Mouse (Mus musculus) midbrain, postnatal 0 days (tissue): ENCODE data around the gene Ndufa13. TPM values are rescaled to one million over a fixed set of nuclear protein-coding genes. Genes with fewer than 3 reads are reported as not detected.
A peak's percentile ranks its signal among the peaks of the same experiment; 100 is the strongest.
"Not testable (repeated sequence)": the region's sequence is repeated elsewhere in the genome, so short reads cannot be mapped to it uniquely, and the experiment has no call there.

Source experiments
- ATAC-seq: fragments of 200-750 bp; cut with Nextera tagmentation; 2 replicates; pipeline ENCODE4 v1.8.0; 2017; ENCODE audit warnings: moderate number of reproducible peaks, mild to moderate bottlenecking, moderate TSS enrichment, moderate library complexity; ENCODE audit not compliant: low FRiP score
- DNase-seq: peaks from one replicate; pipeline ENCODE4 v3.0.0-alpha.2; 2015; ENCODE audit warnings: low spot score
- H3K27ac ChIP-seq: fragments of 300-500 bp; sonication (generic); 2 replicates; pipeline ENCODE4 v1.5.1; 2014; ENCODE audit warnings: low read depth, mild to moderate bottlenecking, low read length, mixed read lengths
- H3K27me3 ChIP-seq: fragments of 300-500 bp; sonication (generic); 2 replicates; pipeline ENCODE4 v1.6.1; 2014; ENCODE audit warnings: low read length, control low read depth, mixed read lengths; ENCODE audit not compliant: insufficient read depth
- H3K36me3 ChIP-seq: fragments of 300-500 bp; sonication (generic); 2 replicates; pipeline ENCODE4 v1.6.1; 2014; ENCODE audit warnings: low read length, control low read depth, mixed read lengths; ENCODE audit not compliant: insufficient read depth
- H3K4me1 ChIP-seq: fragments of 300-500 bp; sonication (generic); 2 replicates; pipeline ENCODE4 v1.6.1; 2014; ENCODE audit warnings: mild to moderate bottlenecking, control low read depth, antibody characterized with exemption, low read length, mixed read lengths; ENCODE audit not compliant: insufficient read depth
- H3K4me2 ChIP-seq: fragments of 300-500 bp; sonication (generic); 2 replicates; pipeline ENCODE4 v1.6.1; 2014; ENCODE audit warnings: low read depth, mild to moderate bottlenecking, low read length, mixed read lengths; ENCODE audit not compliant: poor library complexity, severe bottlenecking
- H3K4me3 ChIP-seq: fragments of 300-500 bp; sonication (generic); 2 replicates; pipeline ENCODE4 v1.5.1; 2014; ENCODE audit warnings: low read depth, mild to moderate bottlenecking, low read length, moderate library complexity
- H3K9ac ChIP-seq: fragments of 300-500 bp; sonication (generic); replicated peaks from 2 replicates; pipeline ENCODE4 v1.6.1; 2014; ENCODE audit warnings: mild to moderate bottlenecking, low read length, moderate library complexity, mixed read lengths; ENCODE audit not compliant: poor library complexity, severe bottlenecking
- H3K9me3 ChIP-seq: fragments of 300-500 bp; sonication (generic); 2 replicates; pipeline ENCODE4 v1.6.1; 2016; ENCODE audit warnings: low read length, control low read depth
- CTCF ChIP-seq: IDR thresholded peaks from 2 replicates; pipeline ENCODE4 v1.5.1; 2016; ENCODE audit warnings: antibody characterized with exemption, mild to moderate bottlenecking
- WGBS: fragments of 180-500 bp; shearing (Covaris S2); extraction: QIAGEN DNeasy Blood & Tissue Kit; methylation state at CpG from one replicate; pipeline ENCODE4 v1.1.7; 2014; 5-methylcytosine and 5-hydroxymethylcytosine counted together
- polyA plus RNA-seq: library from polyadenylated mRNA; unstranded; fragments of >200 nt; fragmentation: Nextera tagmentation; extraction: Ambion mirVana; gene quantifications from 2 replicates; pipeline ENCODE4 v1.2.1, GENCODE M21; 2015
- total RNA-seq: library from RNA; depleted of rRNA; stranded (reverse); fragments of >200 nt; gene quantifications from 2 replicates; pipeline ENCODE4 v1.2.3, GENCODE M21; 2014; rRNA removed

Gene Ndufa13
- total RNA-seq, result 55.6 and 86.8 TPM in 2 replicates
- polyA plus RNA-seq, result 239 and 243 TPM in 2 replicates

DNA sequence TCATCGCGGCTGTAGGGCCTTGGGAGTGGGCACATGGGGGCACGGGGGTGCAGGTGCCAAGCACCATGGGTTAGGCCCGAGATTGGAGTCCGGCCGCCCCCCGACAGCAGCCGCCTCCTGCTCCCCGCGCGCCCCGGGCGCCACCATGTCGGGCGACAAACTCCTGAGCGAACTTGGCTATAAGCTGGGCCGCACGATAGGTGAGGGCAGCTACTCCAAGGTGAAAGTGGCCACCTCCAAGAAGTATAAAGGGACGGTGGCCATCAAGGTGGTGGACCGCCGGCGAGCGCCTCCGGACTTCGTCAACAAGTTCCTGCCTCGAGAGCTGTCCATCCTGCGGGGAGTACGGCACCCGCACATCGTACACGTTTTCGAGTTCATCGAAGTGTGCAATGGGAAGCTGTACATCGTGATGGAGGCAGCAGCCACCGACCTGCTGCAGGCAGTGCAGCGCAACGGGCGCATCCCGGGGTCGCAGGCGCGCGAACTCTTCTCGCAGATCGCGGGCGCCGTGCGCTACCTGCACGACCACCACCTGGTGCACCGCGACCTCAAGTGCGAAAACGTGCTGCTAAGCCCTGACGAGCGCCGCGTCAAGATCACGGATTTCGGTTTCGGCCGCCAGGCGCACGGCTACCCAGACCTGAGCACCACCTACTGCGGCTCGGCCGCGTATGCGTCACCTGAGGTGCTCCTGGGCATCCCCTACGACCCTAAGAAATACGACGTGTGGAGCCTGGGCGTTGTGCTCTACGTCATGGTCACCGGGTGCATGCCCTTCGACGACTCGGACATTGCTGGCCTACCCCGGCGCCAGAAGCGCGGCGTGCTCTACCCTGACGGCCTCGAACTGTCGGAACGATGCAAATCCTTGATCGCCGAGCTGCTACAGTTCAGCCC, at the start of gene Ndufa13, which contains the start of the genes Tssk6 and Yjefn3:
Gene Ndufa13 (minus strand): TSS at position 396 of the 900 bp plus-strand sequence.
Gene Tssk6 (plus strand): TSS at position 22 of the 900 bp plus-strand sequence.
Gene Yjefn3 (minus strand): TSS at position 550 of the 900 bp plus-strand sequence.
- Histone ChIP-seq H3K4me3 (peak within 1 kb of the TSS; percentile 72), H3K4me1 (peaks cover 18% of the 10 kb centered on the region; the same call in 1 of the 2 replicates), H3K4me2 (peak within 1 kb of the TSS; percentile 97), H3K9ac (peak within 1 kb of the TSS; percentile 83), H3K27me3 (no peaks in the 10 kb centered on the region), H3K27ac (peak within 1 kb of the TSS; percentile 90), H3K9me3 (no peaks in the 10 kb centered on the region), H3K36me3 (no peaks in the 10 kb centered on the region)
- 6% methylated on average over 88 of the region's 89 CpGs for WGBS
- peak; percentile 47 for ATAC-seq
- DNase-seq, result no peak
- TF ChIP-seq CTCF, result peak; percentile 38

DNA sequence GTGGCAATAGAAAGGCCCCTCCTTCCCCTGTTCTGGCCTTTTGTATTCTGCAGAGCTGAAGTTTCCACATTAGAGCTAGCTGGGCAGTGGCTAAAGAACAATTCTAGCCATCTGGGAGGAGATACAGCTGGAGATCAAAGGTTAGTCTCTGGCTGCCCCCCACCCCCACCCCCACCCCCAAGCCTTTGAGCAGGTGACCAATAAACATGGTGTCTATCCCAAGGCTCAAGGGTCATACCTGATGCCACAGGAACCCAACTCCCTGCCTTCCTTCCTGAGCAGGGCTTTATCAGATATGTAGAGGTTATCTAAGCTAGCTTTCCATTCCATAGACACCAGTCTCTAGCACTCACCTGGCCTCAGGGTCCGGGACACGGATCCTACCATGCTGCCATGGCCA, 47.9 kb upstream of the Ndufa13 start:
- Histone ChIP-seq H3K36me3 (no peaks in the 10 kb centered on the region; the same call in 1 of the 2 replicates), H3K9ac (no peak overlapping the region), H3K9me3 (no peaks in the 10 kb centered on the region), H3K4me2 (no peak overlapping the region), H3K27me3 (no peaks in the 10 kb centered on the region), H3K27ac (no peak overlapping the region), H3K4me3 (no peak overlapping the region), H3K4me1 (no peaks in the 10 kb centered on the region)
- WGBS, result 94% methylated on average over 2 of the region's 2 CpGs
- ATAC-seq (no peak), DNase-seq (no peak)
- no peak for TF ChIP-seq CTCF

DNA sequence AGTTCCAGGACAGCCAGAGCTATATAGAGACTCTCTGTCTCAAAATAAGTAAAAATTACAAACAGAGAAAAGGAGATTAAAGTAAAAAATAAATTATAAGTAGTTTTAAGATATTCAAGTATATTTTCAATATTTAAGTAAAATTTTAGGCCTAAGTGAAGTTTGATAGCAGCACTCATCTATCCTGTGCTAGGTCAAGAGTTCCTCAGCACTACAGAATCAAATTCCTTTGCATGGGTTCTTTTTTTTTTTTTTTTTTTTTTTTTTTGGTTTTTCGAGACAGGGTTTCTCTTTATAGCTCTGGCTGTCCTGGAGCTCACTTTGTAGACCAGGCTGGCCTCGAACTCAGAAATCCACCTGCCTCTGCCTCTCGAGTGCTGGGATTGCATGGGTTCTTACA, 40.1 kb upstream of the Ndufa13 start:
- H3K9ac ChIP-seq, H3K4me1 ChIP-seq, H3K36me3 ChIP-seq, H3K27me3 ChIP-seq, H3K9me3 ChIP-seq, H3K4me3 ChIP-seq, DNase-seq, ATAC-seq, H3K4me2 ChIP-seq, H3K27ac ChIP-seq: not testable (repeated sequence)
- WGBS, result 98% methylated on average over 2 of the region's 3 CpGs

DNA sequence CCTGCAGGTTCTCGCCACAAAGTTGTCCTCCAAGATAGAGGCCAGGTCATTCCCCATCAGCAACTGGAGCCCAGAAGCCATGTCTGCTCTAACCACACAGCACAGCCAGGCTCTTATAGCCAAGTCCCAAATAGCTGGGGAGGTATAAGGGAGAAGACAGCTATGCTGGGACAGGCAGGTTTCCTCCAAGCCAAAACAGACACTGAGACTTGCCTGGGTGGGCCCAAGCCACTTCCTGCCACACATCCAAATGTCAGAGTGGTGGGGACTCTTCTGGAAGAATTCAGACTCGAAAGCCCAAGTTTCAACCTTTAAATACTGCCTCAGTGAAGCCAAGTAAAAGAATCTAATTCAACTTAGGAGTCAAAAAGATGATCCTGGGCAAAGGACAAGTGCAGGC, 38.0 kb upstream of the Ndufa13 start:
- no peak overlapping the region for H3K4me2 ChIP-seq
- WGBS, result 92% methylated on average over 2 of the region's 2 CpGs
- H3K4me1 ChIP-seq, result no peaks in the 10 kb centered on the region
- DNase-seq, result no peak
- no peak overlapping the region for H3K4me3 ChIP-seq
- no peak overlapping the region for H3K27ac ChIP-seq
- H3K36me3 ChIP-seq, result no peaks in the 10 kb centered on the region
- H3K9ac ChIP-seq, result no peak overlapping the region
- no peak for ATAC-seq
- TF ChIP-seq CTCF, result no peak
- no peaks in the 10 kb centered on the region for H3K9me3 ChIP-seq
- no peaks in the 10 kb centered on the region for H3K27me3 ChIP-seq

DNA sequence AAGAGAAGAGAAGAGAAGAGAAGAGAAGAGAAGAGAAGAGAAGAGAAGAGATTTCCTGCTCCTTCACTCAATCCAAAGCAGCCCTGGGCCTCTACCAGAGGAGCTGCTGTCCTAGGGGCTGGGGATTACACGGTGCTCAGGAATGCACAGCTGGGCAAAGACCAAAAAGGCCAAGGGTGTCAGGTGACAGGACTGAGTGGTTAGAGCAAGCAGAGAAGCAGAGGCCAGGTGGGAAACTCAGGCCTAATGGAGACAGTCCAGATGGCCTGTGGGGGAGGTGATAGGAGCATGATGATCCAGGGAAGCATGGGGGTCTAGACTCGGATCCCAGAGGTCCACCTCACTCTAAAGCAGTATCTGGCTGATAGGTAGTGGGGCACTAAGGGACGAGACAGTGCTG, 37.3 kb upstream of the Ndufa13 start:
- no peaks in the 10 kb centered on the region for H3K27me3 ChIP-seq

More for the DNA sequence above, 37.3 kb upstream of the Ndufa13 start:
- no peak for ATAC-seq
- Histone ChIP-seq H3K4me3 (no peak overlapping the region), H3K4me2 (no peak overlapping the region), H3K9me3 (no peaks in the 10 kb centered on the region), H3K27ac (no peak overlapping the region), H3K36me3 (no peaks in the 10 kb centered on the region), H3K4me1 (no peaks in the 10 kb centered on the region), H3K9ac (no peak overlapping the region)
- TF ChIP-seq CTCF, result no peak
- DNase-seq, result no peak
- WGBS, result 65% methylated on average over 3 of the region's 3 CpGs
